Mouse (Mus musculus) liver, adult 2 months (tissue): ENCODE measurements at regions not wholly inside any gene's neighbourhood (a gene's known extent, or its start where the extent isn't known, plus 50 kb on each side); places are given as distances from the start of the nearest gene placed in this dataset.

Experiments used
- CTCF ChIP-seq: fragments of 200-500 bp; IDR thresholded peaks from 2 replicates; pipeline ENCODE4 v1.5.1; 2011; ENCODE audit warnings: low read depth, low read length, control low read depth
- POLR2A ChIP-seq: fragments of 200-500 bp; IDR thresholded peaks from 2 replicates; pipeline ENCODE4 v1.6.1; 2011; ENCODE audit warnings: low read length, control low read depth; ENCODE audit not compliant: insufficient read depth; ENCODE audit errors: extremely low read depth

DNA sequence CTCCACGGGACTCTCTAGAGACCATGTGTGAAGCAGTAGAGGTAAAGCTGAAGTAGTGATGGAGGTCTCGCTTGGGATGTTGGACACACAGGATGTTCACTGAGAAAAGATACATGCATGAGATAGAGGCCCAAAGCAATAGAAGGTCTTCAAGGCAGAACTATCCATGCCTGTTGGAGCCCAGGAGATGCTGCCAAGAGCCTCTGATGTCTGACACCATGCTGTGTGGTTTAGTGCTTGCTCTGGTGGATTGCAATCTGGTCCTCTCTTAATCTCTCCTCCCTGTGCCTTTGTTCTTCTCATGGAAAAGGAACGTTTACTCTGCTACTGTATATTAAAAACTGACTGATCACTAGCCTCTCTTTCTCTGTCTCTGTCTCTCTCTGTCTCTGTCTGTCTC is 370.0 kb downstream of the Matn1 start:
- TF ChIP-seq CTCF (no peak), POLR2A (no peak)
